Mouse (Mus musculus) small intestine, adult 2 months (tissue): ENCODE results near the gene Cks1b.

ENCODE experiments used
- CTCF ChIP-seq: fragments of 200-500 bp; IDR thresholded peaks from 2 replicates; pipeline ENCODE4 v1.5.1; 2012; ENCODE audit warnings: low read depth, mild to moderate bottlenecking, control low read depth, inconsistent platforms, low read length, moderate library complexity, mixed read lengths; ENCODE audit not compliant: insufficient replicate concordance, insufficient read length; ENCODE audit errors: extremely low read depth
- POLR2A ChIP-seq: fragments of 200-500 bp; IDR thresholded peaks from 2 replicates; pipeline ENCODE4 v1.6.1; 2012; ENCODE audit warnings: low read depth, mild to moderate bottlenecking, control low read depth, inconsistent platforms, low read length, moderate library complexity

DNA sequence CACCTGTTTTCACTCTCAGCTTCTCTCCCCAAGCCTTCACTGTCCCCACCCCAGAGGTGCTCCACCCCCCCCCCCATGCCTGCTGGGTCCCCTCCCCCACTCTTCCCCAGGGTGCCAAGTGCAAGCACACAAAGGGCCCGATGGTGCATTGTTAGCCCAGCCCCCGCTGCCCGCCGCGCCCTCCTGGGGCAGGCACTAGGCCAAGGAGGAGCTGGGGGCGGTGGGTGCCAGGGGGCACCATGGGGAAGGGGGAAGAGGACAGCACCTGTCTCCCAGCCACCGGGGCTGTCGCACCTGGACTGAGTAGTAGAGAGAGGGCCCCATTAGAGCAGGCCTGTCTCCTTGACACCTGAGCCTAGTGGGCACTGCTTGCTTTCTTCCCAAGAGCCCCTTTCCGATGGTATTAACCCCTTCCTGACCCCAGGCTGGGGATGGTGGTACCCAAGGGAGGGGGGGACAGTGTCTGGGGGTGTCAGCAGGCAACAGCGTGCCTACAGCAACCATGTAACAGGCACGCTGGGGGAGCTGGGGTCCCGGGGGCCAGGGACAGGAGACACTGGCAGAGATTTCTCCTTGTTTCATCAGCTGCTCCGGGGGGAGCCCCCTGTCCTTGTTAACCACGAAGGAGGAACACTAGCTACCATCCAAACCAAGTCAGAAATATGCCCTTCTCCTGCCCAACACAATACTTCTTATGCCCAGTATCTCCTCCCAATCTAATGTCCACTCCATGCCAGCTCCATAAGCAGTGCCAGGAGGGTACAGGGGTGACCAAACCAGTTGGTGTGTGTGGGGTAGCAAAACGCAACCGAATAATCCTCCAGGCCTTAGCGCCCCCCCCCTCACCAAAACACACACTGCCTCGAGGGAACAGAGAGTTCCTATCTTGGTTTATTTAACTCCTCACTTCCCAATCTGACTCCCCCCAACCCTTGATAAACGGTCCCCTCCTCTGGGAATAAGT is 27.2 kb downstream of the Cks1b start:
- TF ChIP-seq CTCF: no peak
- no peak for TF ChIP-seq POLR2A
